In the genomic region with DNA sequence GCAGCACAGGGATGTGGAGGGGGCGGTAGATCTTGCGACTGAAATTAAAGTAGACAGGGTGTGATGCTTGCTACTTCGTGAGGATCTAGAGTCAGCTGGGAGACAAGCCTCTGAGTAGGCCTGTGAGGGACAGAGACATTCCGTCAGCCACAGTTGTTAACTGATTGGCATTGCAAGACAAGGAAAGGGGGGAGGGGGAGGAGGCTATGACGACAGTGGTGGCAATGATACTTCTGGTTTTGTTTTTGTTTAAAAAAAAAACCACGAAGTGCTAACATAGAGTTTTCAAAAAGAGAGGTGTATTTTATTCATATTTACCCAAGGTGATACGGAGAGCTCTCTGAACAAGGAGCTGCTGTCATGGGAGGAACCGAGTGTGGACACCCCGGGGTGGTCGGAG, we compare ENCODE assay signal across 22 mouse cellular contexts. TPM values are rescaled to one million over a fixed set of nuclear protein-coding genes. Genes with fewer than 3 reads are reported as not detected.
DNase-seq lines count a peak whose midpoint lies in the region; ATAC-seq and TF ChIP-seq lines count a peak whose summit lies in the region.
"Had no signal": no experiment of that assay in that cellular context is flagged by ENCODE, and none has a peak within 500 bp of the region (broad histone marks: within the 10 kb centered on the region; RNA-seq: fewer than 3 reads in every experiment).

No protein-coding gene starts in this region.

- no peak for TF ChIP-seq EP300 in heart, postnatal 0 days (IDR thresholded peaks at IDR 0.05; ENCODE audit: low read depth)

- H3K27ac ChIP-seq in heart, postnatal 0 days (ENCODE audit: low read depth) = no peak overlapping the region
- no peak overlapping the region for H3K27ac ChIP-seq in hindbrain, embryonic 13.5 days
- H3K27ac ChIP-seq in midbrain, embryonic 10.5 days (replicated peaks) = no peak overlapping the region
- H3K27ac ChIP-seq: embryonic facial prominence, embryonic 15.5 days; intestine, embryonic 15.5 days; limb, embryonic 13.5 days; lung, embryonic 15.5 days had no signal

- peak; percentile 19 for DNase-seq in heart, postnatal 0 days (ENCODE audit: low spot score)
- no peak for DNase-seq in heart, adult 8-10 months (ENCODE audit: low spot score)
- peak; percentile 79 for DNase-seq in CD4-positive helper T cell, adult 2 months (ENCODE audit: low read depth, low spot score)
- DNase-seq in right cerebral cortex, adult 2 months (ENCODE audit: low spot score in 2 of 2) = no peak
- no peak for DNase-seq in midbrain, embryonic 10.5 days (ENCODE audit: low spot score)
- DNase-seq: adrenal gland, adult 2 months; cerebellum, postnatal 36 days; heart, postnatal 14 days; kidney, postnatal 36 days; layer of hippocampus, postnatal 36 days had no signal

- no peak overlapping the region for H3K4me2 ChIP-seq in heart, postnatal 0 days (ENCODE audit: low read depth, low read length)
- peak overlapping the region; percentile 13 for H3K4me2 ChIP-seq in myocyte (ENCODE audit: low read depth)
- no peak overlapping the region for H3K4me2 ChIP-seq in hindbrain, embryonic 13.5 days
- H3K4me2 ChIP-seq: embryonic facial prominence, embryonic 15.5 days; intestine, embryonic 15.5 days; limb, embryonic 13.5 days; lung, embryonic 15.5 days had no signal

- H3K9me3 ChIP-seq in heart, postnatal 0 days (replicated peaks; ENCODE audit: control insufficient read depth, low read length) = no peaks in the 10 kb centered on the region
- no peaks in the 10 kb centered on the region for H3K9me3 ChIP-seq in hindbrain, embryonic 13.5 days
- H3K9me3 ChIP-seq in midbrain, embryonic 10.5 days (replicated peaks) = no peaks in the 10 kb centered on the region
- H3K9me3 ChIP-seq: embryonic facial prominence, embryonic 15.5 days; intestine, embryonic 15.5 days; limb, embryonic 13.5 days; lung, embryonic 15.5 days had no signal

- no peak for TF ChIP-seq CTCF in heart, postnatal 0 days (IDR thresholded peaks at IDR 0.05; ENCODE audit: low read depth)

- no peak for TF ChIP-seq POLR2A in myocyte (IDR thresholded peaks at IDR 0.05; ENCODE audit: insufficient read length, low read depth)

- ATAC-seq in heart, postnatal 0 days (ENCODE audit: insufficient read depth, low read depth) = peak; percentile 33; the same call in 1 of the 2 replicates
- peak; percentile 62 for ATAC-seq in common myeloid progenitor, adult 5-6 weeks (replicated peaks; ENCODE audit: low read depth, poor library complexity, severe bottlenecking)
- ATAC-seq in hindbrain, embryonic 13.5 days (ENCODE audit: low FRiP score) = no peak
- ATAC-seq: forebrain, embryonic 16.5 days; intestine, embryonic 15.5 days; Patski had no signal

- H3K4me3 ChIP-seq in heart, postnatal 0 days (ENCODE audit: low read depth, low read length) = no peak overlapping the region
- H3K4me3 ChIP-seq in myocyte = no peak overlapping the region
- H3K4me3 ChIP-seq in hindbrain, embryonic 13.5 days = no peak overlapping the region
- no peak overlapping the region for H3K4me3 ChIP-seq in midbrain, embryonic 10.5 days
- H3K4me3 ChIP-seq: embryonic facial prominence, embryonic 15.5 days; intestine, embryonic 15.5 days; limb, embryonic 13.5 days; lung, embryonic 15.5 days had no signal

- no peaks in the 10 kb centered on the region for H3K27me3 ChIP-seq in heart, postnatal 0 days (ENCODE audit: control insufficient read depth, insufficient read depth, low read length)
- peaks cover 5% of the 10 kb centered on the region for H3K27me3 ChIP-seq in myocyte (ENCODE audit: control insufficient read depth, insufficient read depth, insufficient read length)
- no peaks in the 10 kb centered on the region for H3K27me3 ChIP-seq in hindbrain, embryonic 13.5 days
- peaks cover 11% of the 10 kb centered on the region for H3K27me3 ChIP-seq in midbrain, embryonic 10.5 days (ENCODE audit: low read depth, poor library complexity, severe bottlenecking)
- H3K27me3 ChIP-seq: embryonic facial prominence, embryonic 15.5 days; lung, embryonic 15.5 days; Patski had no signal

- no peak overlapping the region for H3K9ac ChIP-seq in heart, postnatal 0 days (replicated peaks; ENCODE audit: low read depth, low read length)
- no peak overlapping the region for H3K9ac ChIP-seq in hindbrain, embryonic 13.5 days
- H3K9ac ChIP-seq: embryonic facial prominence, embryonic 15.5 days; intestine, embryonic 15.5 days; limb, embryonic 13.5 days; lung, embryonic 15.5 days had no signal

- no peak overlapping the region for H3ac ChIP-seq in myocyte (ENCODE audit: control insufficient read depth, insufficient read length)

- WGBS in heart, postnatal 0 days = 60% methylated on average over 10 of the region's 10 CpGs
- WGBS in hindbrain, embryonic 13.5 days = 83% methylated on average over 10 of the region's 10 CpGs
- 80% methylated on average over 10 of the region's 10 CpGs for WGBS in midbrain, embryonic 10.5 days

- no peaks in the 10 kb centered on the region for H3K36me3 ChIP-seq in heart, postnatal 0 days (replicated peaks; ENCODE audit: control insufficient read depth, insufficient read depth, low read length)
- H3K36me3 ChIP-seq in myocyte (ENCODE audit: control insufficient read depth, insufficient read depth) = no peaks in the 10 kb centered on the region
- no peaks in the 10 kb centered on the region for H3K36me3 ChIP-seq in hindbrain, embryonic 13.5 days
- no peaks in the 10 kb centered on the region for H3K36me3 ChIP-seq in midbrain, embryonic 10.5 days
- H3K36me3 ChIP-seq: embryonic facial prominence, embryonic 15.5 days; intestine, embryonic 15.5 days; limb, embryonic 13.5 days; lung, embryonic 15.5 days had no signal

- H3K79me2 ChIP-seq in myocyte (ENCODE audit: control insufficient read depth, insufficient read depth) = no peaks in the 10 kb centered on the region

- peaks cover 14% of the 10 kb centered on the region; the same call in 1 of the 2 replicates for H3K4me1 ChIP-seq in heart, postnatal 0 days (ENCODE audit: control insufficient read depth, insufficient read depth)
- peaks cover 6% of the 10 kb centered on the region for H3K4me1 ChIP-seq in hindbrain, embryonic 13.5 days (replicated peaks)
- peaks cover 8% of the 10 kb centered on the region for H3K4me1 ChIP-seq in midbrain, embryonic 10.5 days

TF ChIP-seq in myocyte, 11 proteins besides CTCF, POLR2A, EP300 and RAD21:
- TF ChIP-seq MYOG (IDR thresholded peaks at IDR 0.05; ENCODE audit: control insufficient read depth in 1 of 3, insufficient read depth in 1 of 3, insufficient read length in 2 of 3, low read depth in 2 of 3) (no peak), CEBPB (IDR thresholded peaks at IDR 0.05; ENCODE audit: insufficient read depth, poor library complexity, severe bottlenecking) (no peak), TCF12 (IDR thresholded peaks at IDR 0.05; ENCODE audit: insufficient read depth, poor library complexity, severe bottlenecking) (no peak), E2F4 (IDR thresholded peaks at IDR 0.05; ENCODE audit: insufficient read depth) (no peak), MAX (IDR thresholded peaks at IDR 0.05; ENCODE audit: low read depth) (no peak)

RNA-seq across cellular contexts. Expression of gene Prss39, which starts 13.7 kb away (rescaled TPM):
- total RNA-seq in heart, postnatal 0 days (2014; rRNA removed; ENCODE audit: low replicate concordance) = not detected in 2 replicates
- not detected in 2 replicates for polyA plus RNA-seq in heart, postnatal 0 days (2015; fragmentation: Nextera tagmentation; extraction: Ambion mirVana)
- under 1 TPM in 1 of 4 experiments, not detected in 3; 0.22 TPM for total RNA-seq in heart, adult 8-10 months (2022)
- not detected in 2 replicates for total RNA-seq in common myeloid progenitor, adult 5-6 weeks (2017)
- not detected for polyA plus RNA-seq in myocyte (2012; fragmentation: generic; extraction: Trizol)
- polyA plus RNA-seq in hindbrain, embryonic 13.5 days (2015; fragmentation: Nextera tagmentation; extraction: Ambion mirVana) = not detected in 2 replicates
- not detected in 2 replicates for polyA plus RNA-seq in midbrain, embryonic 10.5 days (2016; fragmentation: Nextera tagmentation; extraction: Ambion mirVana)
- total RNA-seq: adrenal gland, adult 2 months; heart, postnatal 14 days; layer of hippocampus, postnatal 36 days; midbrain, postnatal 0 days had no signal
- polyA plus RNA-seq: adrenal gland, adult 2 months; embryonic facial prominence, embryonic 15.5 days; forebrain, embryonic 16.5 days; intestine, embryonic 15.5 days; limb, embryonic 13.5 days; lung, embryonic 15.5 days; midbrain, postnatal 0 days; Patski; stomach, embryonic 16.5 days had no signal

RNA-seq across cellular contexts. Expression of gene Ptpn18, which starts 24.9 kb away (rescaled TPM):
- total RNA-seq in heart, postnatal 0 days (2014; rRNA removed; ENCODE audit: low replicate concordance) = 4.7 TPM in 1 of 2 replicates, not detected in the other
- polyA plus RNA-seq in heart, postnatal 0 days (2015; fragmentation: Nextera tagmentation; extraction: Ambion mirVana) = 10.7 and 13.8 TPM in 2 replicates
- 1 to 10 TPM; 2.4 to 4.9 (median 2.7) TPM for total RNA-seq in heart, adult 8-10 months (2022)
- 299 and 432 TPM in 2 replicates for total RNA-seq in common myeloid progenitor, adult 5-6 weeks (2017)
- 0.05 TPM for polyA plus RNA-seq in myocyte (2012; fragmentation: generic; extraction: Trizol)
- 7.4 and 8.2 TPM in 2 replicates for polyA plus RNA-seq in hindbrain, embryonic 13.5 days (2015; fragmentation: Nextera tagmentation; extraction: Ambion mirVana)
- 6.1 and 7.3 TPM in 2 replicates for polyA plus RNA-seq in midbrain, embryonic 10.5 days (2016; fragmentation: Nextera tagmentation; extraction: Ambion mirVana)

RNA-seq across cellular contexts. Expression of gene Imp4, which starts 44.8 kb away (rescaled TPM):
- 12.4 and 45.3 TPM in 2 replicates for total RNA-seq in heart, postnatal 0 days (2014; rRNA removed; ENCODE audit: low replicate concordance)
- 41.6 and 42.5 TPM in 2 replicates for polyA plus RNA-seq in heart, postnatal 0 days (2015; fragmentation: Nextera tagmentation; extraction: Ambion mirVana)
- total RNA-seq in heart, adult 8-10 months (2022) = 10 to 100 TPM; 28.0 to 31.5 (median 30.4) TPM
- 33.8 and 37.4 TPM in 2 replicates for total RNA-seq in common myeloid progenitor, adult 5-6 weeks (2017)
- 40.7 TPM for polyA plus RNA-seq in myocyte (2012; fragmentation: generic; extraction: Trizol)
- 59.8 and 61.5 TPM in 2 replicates for polyA plus RNA-seq in hindbrain, embryonic 13.5 days (2015; fragmentation: Nextera tagmentation; extraction: Ambion mirVana)
- polyA plus RNA-seq in midbrain, embryonic 10.5 days (2016; fragmentation: Nextera tagmentation; extraction: Ambion mirVana) = 97.8 and 114 TPM in 2 replicates

RNA-seq across cellular contexts. Expression of gene Ccdc115, which starts 45.0 kb away (rescaled TPM):
- 29.2 and 30.5 TPM in 2 replicates for total RNA-seq in heart, postnatal 0 days (2014; rRNA removed; ENCODE audit: low replicate concordance)
- 29.7 and 32.4 TPM in 2 replicates for polyA plus RNA-seq in heart, postnatal 0 days (2015; fragmentation: Nextera tagmentation; extraction: Ambion mirVana)
- 10 to 100 TPM; 12.6 to 15.3 (median 14.8) TPM for total RNA-seq in heart, adult 8-10 months (2022)
- 55.7 and 63.4 TPM in 2 replicates for total RNA-seq in common myeloid progenitor, adult 5-6 weeks (2017)
- 17.1 TPM for polyA plus RNA-seq in myocyte (2012; fragmentation: generic; extraction: Trizol)
- polyA plus RNA-seq in hindbrain, embryonic 13.5 days (2015; fragmentation: Nextera tagmentation; extraction: Ambion mirVana) = 68.9 and 69.4 TPM in 2 replicates
- polyA plus RNA-seq in midbrain, embryonic 10.5 days (2016; fragmentation: Nextera tagmentation; extraction: Ambion mirVana) = 80.1 and 82.0 TPM in 2 replicates

RNA-seq across cellular contexts. Expression of gene Cfc1, which starts 51.0 kb away (rescaled TPM):
- not detected in 2 replicates for total RNA-seq in heart, postnatal 0 days (2014; rRNA removed; ENCODE audit: low replicate concordance)
- polyA plus RNA-seq in heart, postnatal 0 days (2015; fragmentation: Nextera tagmentation; extraction: Ambion mirVana) = not detected in 2 replicates
- total RNA-seq in heart, adult 8-10 months (2022) = not detected
- not detected in 2 replicates for total RNA-seq in common myeloid progenitor, adult 5-6 weeks (2017)
- polyA plus RNA-seq in myocyte (2012; fragmentation: generic; extraction: Trizol) = not detected
- polyA plus RNA-seq in hindbrain, embryonic 13.5 days (2015; fragmentation: Nextera tagmentation; extraction: Ambion mirVana) = not detected in 2 replicates
- not detected in 2 replicates for polyA plus RNA-seq in midbrain, embryonic 10.5 days (2016; fragmentation: Nextera tagmentation; extraction: Ambion mirVana)
- total RNA-seq: adrenal gland, adult 2 months; heart, postnatal 14 days; layer of hippocampus, postnatal 36 days; midbrain, postnatal 0 days had no signal
- polyA plus RNA-seq: adrenal gland, adult 2 months; gonadal fat pad, adult 2 months; intestine, embryonic 15.5 days; Patski had no signal

Comparison
In these comparisons a context has a peak if more than half of its experiments do, and no peak if none do; other contexts are left out.
1. DNase-seq: peak in heart, postnatal 0 days (single experiment) and CD4-positive helper T cell, adult 2 months (single experiment); none in heart, adult 8-10 months (single experiment), right cerebral cortex, adult 2 months (0 of 2) and midbrain, embryonic 10.5 days (single experiment).